Mouse (Mus musculus) liver, postnatal 0 days (tissue): Measurements from ENCODE around the gene Slc7a1.

ENCODE experiments used
- CTCF ChIP-seq: sonication (generic); IDR thresholded peaks from 2 replicates; pipeline ENCODE4 v1.5.1; 2016; ENCODE audit warnings: antibody characterized with exemption, low read depth
- EP300 ChIP-seq: IDR thresholded peaks from 2 replicates; pipeline ENCODE4 v1.6.1; 2016; ENCODE audit warnings: antibody characterized with exemption, low read depth, mild to moderate bottlenecking

DNA sequence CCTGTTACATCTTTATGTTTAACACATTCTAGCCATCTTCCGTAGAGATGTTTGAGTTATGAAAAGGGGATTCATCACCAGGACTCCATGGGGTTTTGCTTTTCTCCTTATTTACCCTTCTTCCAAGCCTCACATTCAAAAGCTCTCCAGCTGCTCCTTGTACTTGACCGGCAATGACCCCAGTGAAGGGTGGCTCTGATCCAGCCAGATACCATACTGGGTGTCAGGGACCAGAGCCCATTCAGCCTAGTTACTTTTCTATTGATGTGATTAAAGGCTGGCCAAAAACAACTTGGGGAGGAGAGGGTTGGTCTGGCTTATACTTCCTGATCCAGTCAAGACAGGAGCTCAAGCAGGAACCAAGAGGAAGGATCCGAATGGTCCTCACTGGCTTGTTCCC lies 116.1 kb downstream of the Slc7a1 start:
- TF ChIP-seq EP300 = no peak
- no peak for TF ChIP-seq CTCF
